Mouse (Mus musculus): Measurements from ENCODE around the gene Fbxw4.

Gene Fbxw4

DNA sequence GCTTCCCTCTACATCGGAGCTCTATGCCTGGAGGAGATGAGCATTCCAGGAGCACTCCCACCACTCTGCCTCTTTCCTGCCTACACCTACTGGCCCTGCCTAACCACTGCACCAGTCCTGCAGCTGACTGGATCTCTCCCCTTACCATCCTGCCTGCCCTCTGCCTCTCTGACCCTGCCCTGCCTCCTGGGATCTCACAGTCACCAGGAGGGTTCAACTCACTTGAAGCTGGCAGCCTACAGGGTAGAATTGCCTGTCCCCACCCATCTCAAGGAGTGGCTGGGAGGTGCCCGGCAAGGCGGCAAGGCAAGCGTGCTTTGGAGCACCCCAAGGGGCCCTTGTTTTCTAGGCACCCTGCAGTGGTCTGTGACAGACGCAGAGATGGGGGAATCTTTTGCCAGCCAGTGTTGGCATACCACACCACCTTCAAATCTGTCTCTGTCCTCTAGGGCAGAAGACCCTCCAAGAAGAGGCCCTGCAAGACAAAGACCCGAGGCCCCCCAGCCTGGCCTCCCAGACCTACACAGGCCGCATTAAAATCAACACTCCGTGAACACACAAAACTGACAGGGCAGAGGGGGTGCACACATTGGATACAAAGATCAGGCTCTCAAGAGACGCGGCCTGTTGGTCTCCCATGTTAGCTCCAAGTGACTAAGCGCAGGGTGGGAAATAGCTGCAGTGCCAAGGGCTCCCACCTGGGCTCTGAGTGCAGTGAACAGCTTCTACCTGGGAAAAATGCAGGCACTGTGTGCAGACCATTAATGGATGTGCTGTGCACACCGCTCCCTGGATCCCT is 44.5 kb downstream of the Fbxw4 start:
- no peak for DNase-seq (ENCODE audit: low spot score)

DNA sequence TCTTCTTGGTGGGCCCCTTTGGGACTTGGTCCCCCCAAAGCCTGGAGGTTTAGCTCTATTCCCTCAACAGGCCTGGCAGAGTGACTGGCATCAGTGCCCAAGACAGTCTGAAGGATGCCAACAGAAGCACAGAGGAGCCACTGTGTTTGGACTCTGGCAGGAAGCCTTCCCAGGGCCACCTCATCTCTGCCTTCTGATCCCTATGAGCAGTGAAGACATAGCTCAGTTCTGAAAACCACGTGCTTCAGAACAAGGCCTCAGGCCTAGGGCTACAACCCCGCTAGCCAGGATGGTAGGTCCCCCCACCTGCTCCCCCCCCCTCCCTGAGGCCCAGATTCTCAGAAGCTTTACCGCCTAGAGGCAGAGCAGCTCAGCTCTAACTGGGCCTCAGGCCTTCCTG is 45.2 kb downstream of the Fbxw4 start:
- DNase-seq (ENCODE audit: low spot score) = no peak

DNA sequence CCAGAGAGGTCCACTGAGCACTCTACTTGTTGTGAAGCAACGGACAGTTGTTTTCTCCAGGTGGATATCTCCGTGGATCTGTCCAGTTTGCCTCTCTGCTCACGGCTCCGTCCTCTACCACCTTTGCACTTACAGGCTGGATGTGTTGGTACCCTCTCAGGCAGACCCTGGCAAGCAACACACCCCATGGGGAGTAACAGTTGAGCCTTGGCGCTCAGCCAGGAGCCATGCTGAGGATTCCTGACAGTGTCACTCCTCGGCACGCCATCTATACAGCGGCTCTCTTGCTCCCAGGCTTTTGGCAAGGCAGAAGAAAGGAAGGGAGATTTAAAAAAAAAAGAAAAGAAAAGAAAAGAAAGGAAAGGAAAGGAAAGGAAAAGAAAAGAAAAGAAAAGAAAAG is 45.7 kb downstream of the Fbxw4 start:
- no peak for DNase-seq (ENCODE audit: low spot score)

DNA sequence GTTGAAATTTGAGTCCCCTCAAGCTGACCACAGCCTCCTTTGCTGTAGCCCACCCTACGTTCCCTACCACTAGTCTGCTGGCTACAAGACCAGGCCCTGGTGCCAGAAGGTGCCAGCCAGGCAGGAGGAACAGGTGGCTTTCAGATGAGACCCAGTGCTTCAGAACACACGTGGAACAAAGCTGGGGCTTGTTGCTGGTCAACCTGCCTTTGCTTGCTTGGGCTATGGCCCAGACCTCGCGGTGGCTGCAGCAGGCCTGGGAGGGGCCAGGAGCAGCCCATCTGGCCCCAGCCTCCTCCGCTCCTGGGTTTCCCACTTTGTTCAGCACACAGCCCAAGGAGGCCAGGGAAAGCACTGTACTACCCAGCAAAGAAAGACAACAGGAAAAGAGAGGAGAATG is 49.3 kb downstream of the Fbxw4 start:
- no peak for DNase-seq (ENCODE audit: low spot score)

DNA sequence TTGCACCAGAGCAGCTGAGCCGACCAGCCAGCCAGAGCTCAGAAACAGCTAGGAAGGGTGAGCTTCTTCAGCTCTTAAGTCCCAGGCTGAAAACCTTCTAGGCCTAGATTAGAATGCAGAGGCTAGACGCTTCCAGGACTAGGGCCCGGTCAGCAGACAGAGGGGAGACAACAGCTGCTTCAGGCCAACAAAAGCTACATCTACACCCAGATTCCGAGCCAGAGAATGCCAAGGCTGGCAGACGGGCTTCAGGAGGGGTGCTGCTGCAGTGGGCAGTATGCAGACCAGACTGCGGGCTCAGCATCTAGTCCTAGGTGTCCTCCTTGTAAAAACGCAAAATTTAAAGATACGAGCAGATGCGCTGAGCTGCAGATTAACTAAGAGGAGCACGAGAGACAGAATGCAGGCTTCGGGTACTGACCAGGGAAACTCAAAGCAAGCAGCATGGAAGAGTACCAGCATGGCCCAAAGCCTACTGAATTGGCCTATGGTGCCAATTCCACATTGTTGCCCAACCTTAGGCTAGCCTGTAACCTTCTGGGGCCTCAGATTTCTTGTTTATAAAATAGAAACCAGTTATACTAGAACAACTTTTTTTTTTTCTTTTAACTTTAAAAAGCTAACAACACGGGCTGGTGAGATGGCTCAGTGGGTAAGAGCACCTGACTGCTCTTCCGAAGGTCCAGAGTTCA is 51.3 kb downstream of the Fbxw4 start:
- DNase-seq (ENCODE audit: low spot score) = no peak

DNA sequence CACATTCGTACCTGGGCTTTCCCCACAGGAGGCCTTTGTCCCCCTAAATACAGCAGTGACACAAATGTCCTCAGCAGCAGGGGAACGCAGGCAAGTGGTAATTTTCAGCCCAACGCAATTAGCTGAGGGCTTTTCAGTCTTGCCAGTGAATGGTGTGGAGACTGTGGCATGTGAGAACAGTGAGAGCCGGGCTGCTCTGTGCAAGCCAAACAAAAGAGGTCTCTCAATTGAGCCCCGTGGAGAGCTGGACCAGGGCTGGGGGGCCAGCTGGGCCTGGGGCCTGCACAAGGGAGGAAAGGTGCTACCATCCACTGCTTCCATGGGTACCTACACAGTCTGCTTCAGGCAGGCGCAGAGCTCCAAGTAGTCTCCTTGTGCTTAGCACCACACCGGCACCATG is 52.6 kb downstream of the Fbxw4 start:
- DNase-seq (ENCODE audit: low spot score) = no peak

DNA sequence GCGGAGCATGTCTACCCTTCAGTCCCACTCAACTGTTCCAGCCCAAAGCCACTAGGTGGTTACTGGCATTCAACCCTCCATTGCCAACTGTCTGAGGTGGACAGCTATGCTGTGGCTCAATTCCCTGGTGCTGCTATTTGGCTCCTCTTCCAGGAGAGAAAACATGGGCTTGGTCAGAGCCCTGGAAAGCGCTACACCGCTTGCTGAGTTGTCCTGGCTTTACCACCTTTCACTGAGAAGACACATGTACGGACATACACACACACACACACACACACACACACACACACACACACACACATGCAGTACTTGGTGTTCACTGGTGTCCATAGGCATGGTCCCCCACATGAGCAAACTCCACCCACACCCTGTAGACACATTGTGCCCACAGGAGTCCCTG is 53.4 kb downstream of the Fbxw4 start:
- DNase-seq (ENCODE audit: low spot score) = no peak

DNA sequence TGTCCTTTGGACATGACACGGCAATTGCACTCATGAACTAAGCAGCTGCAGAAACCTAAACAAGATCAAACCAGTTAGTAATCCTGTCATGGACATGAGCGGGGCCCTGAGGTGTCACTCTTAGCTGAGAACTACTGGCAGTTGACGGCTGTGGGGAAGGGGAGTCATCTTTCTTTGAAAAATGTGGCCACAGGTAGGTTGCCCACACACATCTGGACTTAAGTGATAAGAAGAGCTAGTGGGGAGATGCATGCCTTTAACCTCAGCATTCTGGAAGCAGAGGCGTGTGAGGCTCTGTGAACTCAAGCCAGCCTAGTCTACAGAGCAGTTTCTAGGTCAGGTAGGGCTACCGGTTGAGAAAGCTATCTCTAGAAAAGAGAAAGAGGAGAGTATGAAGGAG is 57.5 kb downstream of the Fbxw4 start:
- DNase-seq (ENCODE audit: low spot score) = no peak

DNA sequence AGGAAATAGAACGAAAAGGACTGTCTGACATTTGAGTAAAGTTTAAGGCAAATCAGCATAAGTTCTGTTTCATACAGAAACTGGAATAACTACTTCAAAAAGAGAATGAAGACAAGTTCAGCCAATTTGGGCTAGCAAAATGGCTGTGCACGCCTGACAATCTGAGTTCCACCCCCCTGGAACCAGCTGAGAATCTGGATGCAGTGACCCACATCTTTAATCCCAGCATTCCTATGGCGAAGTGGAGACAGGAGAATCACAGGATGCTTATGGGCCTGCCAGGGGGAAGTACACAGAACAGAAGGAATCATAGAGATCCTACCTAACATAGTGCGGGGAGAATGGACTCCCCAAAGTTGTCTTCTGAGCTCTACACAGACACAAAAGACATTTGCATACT is 63.0 kb downstream of the Fbxw4 start:
- no peak for DNase-seq (ENCODE audit: low spot score)

DNA sequence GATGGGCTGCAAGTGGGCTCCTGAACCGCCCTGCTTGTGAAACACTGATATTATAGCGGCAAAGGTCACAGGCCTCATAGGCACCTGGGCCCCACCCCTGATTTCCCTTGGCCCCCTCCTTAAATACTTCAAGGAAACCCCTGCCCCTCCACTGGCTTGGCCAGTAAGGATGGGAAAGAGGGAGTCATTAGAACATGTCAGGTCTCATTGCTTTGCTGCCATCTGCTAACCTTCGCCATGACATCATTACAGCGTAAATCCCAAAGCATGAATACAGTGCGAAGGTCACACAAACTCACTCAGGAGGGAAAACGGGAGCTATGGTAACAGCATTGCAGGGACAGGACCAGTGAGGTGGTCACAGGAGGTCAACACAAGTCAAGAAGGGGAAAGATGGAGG is 63.7 kb downstream of the Fbxw4 start:
- DNase-seq (ENCODE audit: low spot score) = no peak

DNA sequence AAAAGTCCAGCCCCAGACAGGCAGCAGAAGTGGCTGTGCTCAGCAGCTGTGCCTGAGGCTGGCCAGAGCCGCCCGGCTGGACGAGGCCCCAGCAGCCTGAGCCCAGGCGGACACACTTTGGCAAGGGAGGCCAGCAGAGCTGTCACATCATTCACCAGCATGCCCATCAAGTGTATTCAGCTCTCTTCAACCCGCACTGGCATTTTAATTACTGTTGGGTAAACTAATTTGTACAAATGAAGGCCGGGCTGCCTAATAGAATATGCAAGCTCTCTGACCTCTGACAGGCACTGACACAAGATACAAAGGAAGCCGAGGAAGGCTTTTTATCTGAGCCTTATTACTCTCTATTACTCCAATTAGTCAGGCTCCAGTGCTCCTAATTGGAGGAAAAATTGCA is 64.1 kb downstream of the Fbxw4 start:
- no peak for DNase-seq (ENCODE audit: low spot score)

DNA sequence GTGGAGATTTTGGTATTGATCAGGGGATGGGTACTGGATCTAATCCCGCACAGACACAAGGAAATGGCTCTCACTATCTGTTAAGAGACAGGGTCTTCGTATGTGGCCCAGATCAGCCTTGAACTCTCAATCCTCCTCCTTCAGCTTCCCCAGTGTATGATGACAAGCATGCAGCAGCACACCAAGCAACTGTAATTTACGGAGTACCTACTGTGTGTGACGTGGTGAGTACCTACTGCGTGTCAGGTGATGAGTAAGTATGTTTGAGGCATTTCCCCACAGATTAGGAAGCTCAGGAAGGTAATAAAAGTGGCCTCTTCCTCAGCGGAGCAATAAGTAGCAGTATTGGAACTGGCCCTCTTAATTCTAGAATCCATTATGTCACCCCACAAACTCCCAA is 64.6 kb downstream of the Fbxw4 start:
- DNase-seq (ENCODE audit: low spot score) = no peak

DNA sequence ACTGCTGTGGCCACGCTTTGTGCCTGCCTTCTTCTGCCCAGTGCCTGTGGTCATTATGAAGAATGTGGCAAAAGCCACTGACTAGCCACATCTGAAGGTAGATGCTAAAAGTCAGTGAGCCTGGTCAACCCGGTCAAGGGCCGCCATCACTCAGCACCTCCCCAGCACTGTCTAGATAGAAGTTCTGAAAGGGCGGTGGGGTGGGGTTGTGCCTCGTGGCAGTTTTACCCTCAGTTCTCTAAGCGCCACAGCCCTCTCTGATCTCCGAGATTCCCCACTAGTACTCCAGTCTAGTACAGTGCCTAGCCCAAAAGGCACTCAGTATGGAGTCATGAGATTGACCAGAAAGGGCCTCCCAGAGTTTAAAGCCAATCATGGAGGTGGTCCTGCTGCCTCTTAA is 66.0 kb downstream of the Fbxw4 start:
- DNase-seq (ENCODE audit: low spot score) = no peak

DNA sequence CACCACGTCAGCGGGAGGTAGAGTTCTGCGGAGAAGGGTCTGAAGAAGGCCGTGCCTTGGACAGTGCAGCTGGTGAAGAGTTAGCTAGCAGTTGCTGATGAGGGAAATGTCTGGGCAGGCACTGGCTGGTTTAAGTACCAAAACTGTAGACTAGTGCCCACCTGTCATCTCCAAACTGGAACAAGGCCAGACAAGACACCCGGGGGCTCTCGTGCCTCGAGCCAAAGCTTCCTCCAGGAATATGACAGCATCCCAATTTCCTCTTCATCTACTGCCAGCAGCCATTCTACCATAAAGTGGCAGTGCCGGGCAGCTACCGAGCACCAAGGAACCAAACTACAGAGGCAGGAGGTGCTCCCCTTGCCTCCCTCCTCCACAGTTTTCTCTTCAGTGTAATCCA is 67.2 kb downstream of the Fbxw4 start:
- DNase-seq (ENCODE audit: low spot score) = no peak

DNA sequence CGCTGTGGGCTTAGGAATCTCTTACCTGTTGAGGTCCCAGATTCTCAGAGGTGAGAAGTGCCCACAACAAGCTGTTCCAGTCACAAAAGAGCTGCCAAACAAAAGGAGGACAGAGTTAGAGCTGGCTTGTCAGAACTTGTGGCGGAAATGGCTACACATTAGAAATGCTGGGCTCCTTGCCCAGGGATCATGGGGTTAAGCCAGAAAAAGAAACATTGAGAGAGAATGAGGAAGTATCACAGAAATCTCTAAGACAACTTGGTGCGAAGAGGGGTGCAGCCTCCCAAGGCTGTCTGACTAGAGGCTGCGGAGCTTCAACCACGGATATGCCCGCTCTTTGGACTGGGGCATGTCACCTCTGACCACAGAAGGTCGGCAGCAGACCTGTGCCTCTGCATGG is 68.4 kb downstream of the Fbxw4 start:
- no peak for DNase-seq (ENCODE audit: low spot score)

DNA sequence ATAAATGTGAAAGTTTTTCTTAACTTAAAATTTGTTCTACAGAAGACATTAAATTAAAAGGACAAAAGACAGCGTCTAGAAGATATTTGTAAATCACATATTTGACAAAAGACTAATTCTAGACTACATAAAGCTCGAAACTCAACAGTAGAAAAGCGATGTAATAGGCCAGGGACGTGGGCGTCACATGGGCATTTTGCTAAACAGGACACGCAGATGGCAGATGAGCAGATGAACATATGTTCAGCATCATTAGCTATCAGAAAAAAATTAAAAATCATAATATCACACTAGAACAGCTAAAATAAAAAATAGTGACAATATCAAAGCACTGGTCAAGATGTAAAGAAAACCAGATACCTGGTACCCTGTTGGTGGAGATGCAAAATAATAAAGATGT is 70.4 kb downstream of the Fbxw4 start:
- no peak for DNase-seq (ENCODE audit: low spot score)

DNA sequence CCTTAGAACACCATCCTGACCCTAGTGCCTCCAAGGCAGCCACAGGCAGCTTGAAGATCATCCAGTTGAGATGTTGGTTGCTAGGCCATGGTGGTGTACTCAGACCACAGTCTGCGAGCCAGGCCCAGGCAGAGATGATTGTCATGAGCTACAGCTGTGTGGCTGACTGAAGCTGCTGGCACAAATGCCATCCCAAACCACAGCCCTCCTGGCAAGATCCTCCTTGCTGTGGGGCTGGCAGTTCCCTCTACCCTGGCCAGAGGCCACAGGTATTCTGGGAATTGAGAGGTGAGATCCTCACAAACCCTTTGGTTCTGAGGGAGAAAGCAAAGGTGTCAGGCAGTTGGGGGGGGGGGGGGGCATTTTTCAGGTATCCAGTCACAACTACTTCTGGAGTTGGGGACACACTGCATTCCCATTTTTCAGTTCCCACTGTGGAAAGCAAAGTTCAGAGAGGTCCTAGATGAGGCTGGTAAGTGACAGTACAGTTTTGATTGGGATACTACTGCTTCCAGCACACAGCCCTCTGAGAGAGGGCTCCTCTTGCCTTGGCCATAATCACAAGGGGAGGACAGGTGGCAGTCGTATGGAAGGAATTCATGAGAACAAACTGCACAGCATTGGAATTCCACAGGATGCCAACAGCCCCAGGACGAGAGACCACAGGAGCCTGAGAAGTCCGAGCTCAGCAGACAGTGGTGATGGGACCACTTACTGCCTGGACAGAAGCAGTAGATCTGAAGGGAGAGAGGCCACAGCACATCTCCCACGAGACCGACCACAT is 72.4 kb downstream of the Fbxw4 start:
- no peak for DNase-seq (ENCODE audit: low spot score)

DNA sequence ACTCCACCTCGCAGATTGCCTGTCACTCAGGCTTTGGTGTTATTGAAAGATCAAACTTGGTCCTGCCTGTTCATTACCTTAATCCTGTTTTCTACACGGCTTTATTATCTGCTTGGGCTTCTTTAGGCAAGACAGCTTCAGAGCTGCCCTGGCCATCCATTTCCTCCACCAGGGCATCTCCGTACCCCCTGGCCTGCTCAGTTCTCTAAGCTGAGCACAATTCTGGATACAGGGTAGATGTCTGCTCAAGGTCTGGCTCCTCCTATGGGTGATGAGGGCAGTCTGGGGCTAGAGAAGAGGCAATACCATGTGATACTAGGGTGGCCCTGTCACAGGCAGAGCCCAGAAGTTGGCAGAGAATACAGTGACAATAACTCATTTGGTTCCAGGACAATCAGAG is 73.3 kb downstream of the Fbxw4 start:
- no peak for DNase-seq (ENCODE audit: low spot score)

DNA sequence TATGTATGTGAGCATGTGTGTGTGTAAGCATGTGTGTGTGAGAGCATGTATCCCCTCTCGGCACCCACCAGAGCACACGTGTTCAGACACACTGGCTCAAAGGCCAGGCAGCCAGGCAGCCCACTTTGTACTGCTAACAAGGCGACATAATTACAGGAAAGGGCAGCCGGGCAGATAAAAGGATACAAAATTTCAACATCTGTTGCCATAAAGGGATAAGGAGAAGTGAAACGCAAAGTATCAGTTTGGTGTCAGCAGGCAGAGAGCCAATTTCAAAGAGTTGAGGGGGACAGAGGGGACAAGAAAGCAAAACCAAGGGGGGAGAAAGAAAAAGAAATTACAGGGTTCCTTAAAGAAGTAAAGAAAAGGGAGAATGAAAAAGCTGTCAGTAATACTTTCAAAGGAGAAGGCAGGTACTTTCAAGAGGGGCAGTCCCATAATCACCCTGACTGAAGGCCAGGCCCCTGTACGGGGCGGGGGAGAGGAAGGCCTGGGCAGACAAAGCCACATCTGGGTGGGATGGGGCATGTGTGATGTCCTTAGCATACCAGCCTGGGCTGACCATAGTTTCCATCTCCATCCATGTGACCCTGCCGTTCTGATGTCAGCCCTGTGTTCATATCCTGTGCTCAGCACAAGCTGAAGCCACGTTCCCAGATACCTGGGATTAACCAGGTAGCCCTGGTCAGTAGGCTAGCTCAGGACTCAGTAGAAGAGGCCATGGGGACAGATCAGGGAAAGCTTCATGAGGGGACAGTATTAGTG is 75.1 kb downstream of the Fbxw4 start:
- no peak for DNase-seq (ENCODE audit: low spot score)

DNA sequence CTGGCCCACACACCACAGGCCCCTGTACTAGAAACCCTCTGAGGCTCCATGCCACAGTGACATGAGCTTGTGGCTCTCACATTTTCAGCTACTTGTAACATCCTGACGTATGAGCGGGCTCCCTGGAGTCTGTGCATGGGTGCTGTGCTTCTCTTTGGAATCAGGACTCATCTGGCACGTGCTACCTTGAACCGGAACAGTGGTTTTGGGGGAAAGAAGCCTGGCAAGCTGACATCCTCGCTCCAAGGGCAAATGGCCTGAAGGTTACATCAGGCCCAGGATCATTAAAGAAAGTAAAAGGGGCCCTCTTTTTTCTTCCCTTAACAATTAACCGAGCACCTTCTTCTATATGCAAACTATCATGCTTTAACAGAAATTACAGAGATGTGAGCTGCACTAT is 77.0 kb downstream of the Fbxw4 start:
- DNase-seq (ENCODE audit: low spot score) = no peak

DNA sequence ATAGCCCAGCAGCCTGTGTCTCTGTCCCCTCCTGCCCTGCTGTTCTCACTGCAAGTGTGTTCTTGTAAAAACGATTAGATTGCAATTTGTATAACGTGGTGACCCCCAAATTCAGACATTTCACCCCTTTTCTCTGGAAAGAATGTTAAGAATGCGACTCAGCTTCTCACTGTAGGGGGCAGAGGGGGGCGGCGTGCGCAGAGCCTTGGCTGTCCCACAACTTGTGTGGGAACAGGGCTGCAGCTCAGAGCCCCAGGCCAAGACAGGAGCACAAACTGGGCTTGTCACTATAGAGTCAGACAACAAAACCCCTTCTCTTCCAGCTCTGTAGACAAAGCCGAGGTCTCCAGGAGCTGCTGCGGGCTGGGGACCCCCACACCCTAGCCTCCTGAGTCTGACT is 78.0 kb downstream of the Fbxw4 start:
- no peak for DNase-seq (ENCODE audit: low spot score)

DNA sequence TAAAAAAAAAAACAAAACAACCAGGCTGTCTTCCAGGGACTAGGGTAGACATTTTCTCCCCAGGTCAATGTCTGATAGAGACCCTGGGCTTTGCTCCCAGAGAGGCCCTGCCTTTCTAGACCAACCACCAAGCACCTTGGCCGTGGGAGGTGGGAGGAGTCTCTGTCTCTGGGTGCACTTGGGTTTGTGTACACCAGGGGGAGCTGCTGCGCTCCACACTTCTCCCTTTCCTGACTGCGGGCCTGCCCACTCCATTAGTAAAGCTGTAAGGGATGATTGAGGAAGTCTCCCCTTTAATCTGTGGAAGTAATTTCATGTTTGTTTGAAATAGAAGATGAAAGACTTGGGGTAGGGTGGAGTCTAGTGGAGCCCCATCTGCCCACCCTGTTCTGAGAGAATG is 78.9 kb downstream of the Fbxw4 start:
- DNase-seq (ENCODE audit: low spot score) = peak; percentile 39

Measured in ovary, postnatal 36 days (tissue).